Mouse (Mus musculus) NIH3T3 (cell line): ENCODE data around the gene As3mt.

Experiments
- DNase-seq: peaks from one replicate; pipeline ENCODE4 v3.0.0-alpha.2; 2012; ENCODE audit warnings: low read depth

As3mt gene

GRCm38 (mm10) chr19:46785633-46786032 is 78.4 kb downstream of the As3mt start:
- DNase-seq = no peak

GRCm38 (mm10) chr19:46789782-46790181 is 82.5 kb downstream of the As3mt start:
- DNase-seq = no peak
